Mouse (Mus musculus): Measurements from ENCODE around the gene Hcar2.

Hcar2 gene

GRCm38 (mm10) chr5:123865365-123865764 is at the start of gene Hcar2:
Gene Hcar2 (minus strand): TSS chr5:123865499.
- no peak for DNase-seq (ENCODE audit: low spot score in 2 of 2)

DNA sequence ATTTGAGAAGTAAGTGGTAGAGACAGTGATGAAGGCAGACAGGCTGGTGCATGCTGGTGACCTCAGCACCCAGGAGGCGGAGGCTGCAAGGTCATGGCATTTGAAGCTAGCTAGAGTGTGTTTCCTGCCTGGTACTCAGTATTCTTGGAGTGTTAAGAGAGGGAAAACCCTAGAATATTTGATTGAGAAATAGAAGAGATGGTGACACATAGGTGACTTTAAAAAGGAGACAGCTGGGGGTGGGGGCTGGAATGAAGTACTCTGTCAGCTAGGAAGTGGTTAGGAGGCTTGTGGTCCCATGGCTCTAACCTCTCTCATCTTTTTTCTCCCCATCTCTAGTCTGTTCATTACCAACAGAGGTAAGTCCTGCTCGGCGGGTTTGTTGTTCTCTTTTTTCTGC is 49.6 kb upstream of the Hcar2 start:
- no peak for DNase-seq (ENCODE audit: low spot score in 2 of 2)

GRCm38 (mm10) chr5:123907631-123907977 is 42.3 kb upstream of the Hcar2 start:
- no peak for DNase-seq (ENCODE audit: low spot score in 2 of 2)

DNA sequence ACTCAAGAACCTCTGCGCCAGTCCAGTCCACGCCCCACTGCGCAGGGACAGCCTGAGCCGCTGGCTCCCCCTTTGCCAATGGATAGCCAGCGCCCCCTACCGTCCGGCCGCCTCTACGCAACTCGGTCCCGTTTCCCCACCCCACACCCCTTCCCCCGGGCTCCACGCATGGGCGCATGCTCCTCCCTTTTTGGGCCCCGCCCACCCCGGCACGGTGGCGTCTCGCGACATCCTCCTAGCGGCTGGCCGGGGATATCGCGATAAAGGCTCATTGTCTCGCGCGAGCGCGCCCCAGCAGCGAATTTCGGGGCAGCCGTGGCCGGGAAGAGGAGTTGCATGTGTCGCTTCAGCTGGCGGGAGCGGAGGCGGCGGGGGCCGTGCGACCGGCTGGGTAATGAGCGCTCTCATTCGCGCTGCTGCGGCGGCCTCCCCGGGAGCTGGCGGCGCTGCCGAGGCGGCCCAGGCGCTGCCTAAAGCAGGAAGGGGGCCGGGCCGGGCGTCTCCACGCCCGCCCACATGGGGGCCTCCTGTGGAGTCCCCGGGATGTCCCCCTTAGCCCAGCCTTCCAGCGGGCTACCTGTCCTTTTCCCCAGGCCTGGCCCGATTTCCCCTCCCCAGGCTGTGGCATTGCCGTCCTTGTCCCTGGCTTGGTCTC is 41.8 kb upstream of the Hcar2 start, which contains the start of gene Denr:
Gene Denr (plus strand): TSS at position 200 of the 655 bp plus-strand sequence.
- DNase-seq (ENCODE audit: low spot score in 2 of 2), result peak; percentile 99 to 100

GRCm38 (mm10) chr5:123906146-123906975 is 41.1 kb upstream of the Hcar2 start:
- no peak for DNase-seq (ENCODE audit: low spot score in 2 of 2)

- DNase-seq (ENCODE audit: low spot score in 2 of 2), result no peak
These were observed 38.9 kb upstream of the Hcar2 start for GRCm38 (mm10) chr5:123904059-123904672.

- no peak for DNase-seq (ENCODE audit: low spot score in 2 of 2)
These were observed 32.1 kb upstream of the Hcar2 start for GRCm38 (mm10) chr5:123897352-123897751.

- DNase-seq (ENCODE audit: low spot score in 2 of 2), result no peak
These were observed 31.1 kb upstream of the Hcar2 start for GRCm38 (mm10) chr5:123896395-123896794.

DNA sequence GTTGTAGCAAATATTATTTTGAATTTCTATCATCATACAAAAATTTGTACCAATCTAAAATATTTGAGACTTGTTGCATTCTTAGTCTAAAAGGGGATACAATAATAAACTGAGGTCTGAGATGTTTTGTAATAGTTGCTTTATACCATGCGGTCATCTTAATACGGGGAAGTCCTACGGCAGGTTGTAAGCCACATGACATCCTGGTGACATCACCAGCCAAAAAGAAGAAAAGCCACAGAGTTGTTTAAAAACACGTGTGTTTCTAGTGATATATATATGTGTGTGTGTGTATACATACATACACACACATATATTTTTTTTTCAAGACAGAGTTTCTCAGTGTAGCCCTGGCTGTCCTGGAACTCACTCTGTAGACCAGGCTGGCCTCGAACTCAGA is 28.2 kb upstream of the Hcar2 start:
- DNase-seq (ENCODE audit: low spot score in 2 of 2), result no peak

- peak in 1 of 2 experiments; percentile 73 for DNase-seq (ENCODE audit: low spot score in 2 of 2)
These were observed 26.4 kb upstream of the Hcar2 start for GRCm38 (mm10) chr5:123891669-123892068.

DNA sequence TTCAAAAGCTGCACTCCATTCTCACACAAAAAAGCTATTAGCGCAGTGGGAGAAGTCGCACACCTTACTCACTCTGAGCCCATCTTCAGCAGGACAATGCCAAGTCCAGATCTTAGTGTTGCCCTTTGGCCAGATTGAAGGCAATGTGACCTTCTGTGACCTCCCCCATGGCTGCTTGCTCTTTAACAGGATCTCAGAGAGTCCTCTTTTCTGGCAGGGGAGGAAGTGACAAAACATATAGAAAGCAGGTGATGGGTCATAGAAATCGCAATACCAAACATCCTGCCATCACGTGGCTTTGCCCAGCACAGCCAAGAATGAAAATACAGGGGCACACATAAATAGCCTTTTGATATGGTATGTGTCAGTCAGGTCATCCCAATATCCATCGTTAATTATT is 25.7 kb upstream of the Hcar2 start:
- DNase-seq (ENCODE audit: low spot score in 2 of 2), result no peak

- no peak for DNase-seq (ENCODE audit: low spot score in 2 of 2)
These were observed 25.0 kb upstream of the Hcar2 start for GRCm38 (mm10) chr5:123890312-123890711.

DNA sequence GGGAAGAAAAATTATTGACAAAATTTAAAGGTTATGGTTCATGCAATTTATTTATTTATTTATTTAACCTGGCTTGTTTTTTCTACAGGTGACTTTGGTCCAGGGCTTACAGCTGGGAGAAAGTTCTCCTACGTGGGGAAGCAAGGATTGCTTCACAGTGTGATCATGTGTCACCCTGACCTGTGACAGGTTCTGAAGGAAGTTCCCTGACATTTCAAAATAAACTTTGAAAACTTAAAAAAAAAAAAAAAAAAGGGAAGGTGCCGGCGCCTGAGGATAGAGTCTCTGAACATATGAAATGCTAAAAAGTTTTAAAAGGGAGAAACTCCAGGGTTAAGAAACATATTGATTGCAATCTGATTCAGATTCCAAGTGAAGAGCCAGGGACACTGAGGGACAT is 21.1 kb upstream of the Hcar2 start:
- no peak for DNase-seq (ENCODE audit: low spot score in 2 of 2)

DNA sequence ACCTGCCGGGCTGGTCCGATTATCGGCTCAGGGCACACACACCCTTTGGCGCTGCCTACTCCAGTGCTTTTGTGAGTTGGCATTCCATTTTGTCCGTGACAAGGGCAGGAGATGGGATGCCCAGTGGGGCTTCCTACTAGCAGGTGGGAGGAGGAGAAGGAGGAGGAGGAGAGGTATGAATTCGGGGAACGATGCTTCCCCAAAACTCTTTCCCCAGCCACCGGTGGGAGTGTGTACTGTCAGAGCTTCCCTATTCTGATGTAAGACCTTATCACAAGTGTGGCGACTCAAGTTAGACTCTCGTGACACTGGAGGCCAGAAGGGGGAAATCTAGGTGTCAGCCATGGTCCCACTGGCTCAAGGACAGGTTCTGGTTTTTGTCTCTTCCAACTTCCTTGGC is 19.0 kb upstream of the Hcar2 start:
- no peak for DNase-seq (ENCODE audit: low spot score in 2 of 2)

DNA sequence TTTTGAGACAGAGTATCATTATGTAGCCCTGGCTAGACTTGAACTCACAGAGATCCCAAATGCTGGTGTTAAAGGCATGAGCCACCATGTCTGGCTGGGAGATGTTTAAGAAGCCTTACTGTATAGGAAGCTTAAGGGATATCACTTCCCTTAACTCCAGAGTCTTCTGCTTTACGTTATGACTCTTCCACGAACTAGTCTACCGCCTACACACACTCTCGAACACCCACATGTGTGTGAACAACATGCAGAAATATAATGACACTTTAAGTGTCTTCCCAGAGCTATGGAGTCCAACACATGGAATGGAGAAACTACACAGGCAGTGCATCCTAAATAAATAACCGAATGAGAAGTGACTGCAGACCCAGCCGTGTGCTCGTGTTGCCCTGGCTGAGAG is 18.6 kb upstream of the Hcar2 start:
- DNase-seq (ENCODE audit: low spot score in 2 of 2), result no peak

DNA sequence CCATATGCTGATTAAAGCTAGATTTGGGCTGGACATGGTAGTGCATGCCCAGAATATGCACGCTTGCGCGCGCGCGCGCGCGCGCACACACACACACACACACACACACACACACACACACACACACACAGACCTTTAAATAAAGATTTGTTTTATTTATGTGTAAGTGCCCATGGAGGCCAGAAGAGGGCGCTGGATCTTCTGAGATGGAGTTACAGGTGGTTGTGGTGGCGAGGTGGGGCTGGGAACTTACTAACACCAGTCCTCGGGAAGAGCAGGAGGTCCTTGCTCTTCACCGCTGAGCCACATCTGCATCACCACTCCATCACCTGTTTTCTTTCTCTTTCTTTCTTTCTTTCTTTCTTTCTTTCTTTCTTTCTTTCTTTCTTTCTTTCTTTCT is 15.5 kb upstream of the Hcar2 start:
- no peak for DNase-seq (ENCODE audit: low spot score in 2 of 2)

DNA sequence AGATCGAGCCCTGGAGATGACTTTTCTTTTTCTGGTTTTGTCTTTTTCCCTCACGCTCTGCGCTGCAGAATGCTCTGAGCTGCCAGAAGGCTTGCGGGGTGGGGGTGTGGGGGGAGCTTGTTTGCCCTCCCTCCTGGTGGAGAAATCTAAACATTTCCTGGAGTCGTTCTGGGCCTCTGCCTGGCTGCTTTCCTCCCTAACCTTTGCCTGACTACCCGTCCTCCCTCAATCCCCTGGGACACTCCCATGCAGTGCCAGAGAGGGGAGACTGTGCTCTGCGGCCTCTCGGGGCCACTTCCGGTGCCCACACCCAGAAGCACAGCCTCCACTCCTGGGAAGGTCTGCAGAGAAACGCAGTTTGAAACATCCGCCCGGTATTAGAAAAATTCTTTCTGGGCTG is 14.6 kb upstream of the Hcar2 start, which contains the start of gene Hcar1:
Gene Hcar1 (minus strand): TSS at position 93 of the 400 bp plus-strand sequence.
- DNase-seq (ENCODE audit: low spot score in 2 of 2), result no peak

- no peak for DNase-seq (ENCODE audit: low spot score in 2 of 2)
These were observed 12.8 kb upstream of the Hcar2 start for GRCm38 (mm10) chr5:123878056-123878455.

GRCm38 (mm10) chr5:123874177-123874576 is 8.9 kb upstream of the Hcar2 start:
- no peak for DNase-seq (ENCODE audit: low spot score in 2 of 2)

DNA sequence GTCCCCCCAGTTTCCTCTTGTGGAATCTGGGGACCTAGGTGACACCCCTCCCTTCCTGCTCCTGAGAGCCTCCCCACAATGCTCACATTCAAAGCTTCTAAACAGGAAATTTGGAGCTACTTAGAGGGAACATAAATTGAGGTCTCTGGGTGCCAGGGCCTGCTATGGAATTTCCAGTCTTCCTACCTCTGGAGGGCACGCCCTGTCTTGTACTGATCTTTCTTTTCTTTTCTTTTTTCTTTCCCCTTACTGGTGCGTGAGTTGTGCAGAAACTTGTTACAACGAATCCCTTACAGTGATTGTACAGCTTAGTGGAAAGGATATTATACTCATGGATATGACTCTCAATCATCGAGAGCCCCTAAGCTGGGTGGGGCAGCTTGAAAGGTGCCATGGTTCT is 4.3 kb upstream of the Hcar2 start:
- no peak for DNase-seq (ENCODE audit: low spot score in 2 of 2)

- DNase-seq (ENCODE audit: low spot score in 2 of 2), result no peak
These were observed 1.2 kb upstream of the Hcar2 start for GRCm38 (mm10) chr5:123866457-123866856.

GRCm38 (mm10) chr5:123863934-123864333 is 1.4 kb downstream of the Hcar2 start:
- DNase-seq (ENCODE audit: low spot score in 2 of 2), result no peak

Data from thymus, postnatal 10 days (tissue).